Mouse (Mus musculus): ENCODE results near the gene Dio1.
A peak's percentile ranks its signal among the peaks of the same experiment; 100 is the strongest.

Gene Dio1

GRCm38 (mm10) chr4:107300902-107301555, 5.9 kb downstream of the Dio1 start:
- DNase-seq (ENCODE audit: extremely low spot score, low read depth, low spot score), result no peak

- DNase-seq (ENCODE audit: extremely low spot score, low read depth, low spot score), result no peak
Observed at GRCm38 (mm10) chr4:107300371-107300770, 6.6 kb downstream of the Dio1 start.

GRCm38 (mm10) chr4:107299779-107300340, 7.1 kb downstream of the Dio1 start:
- DNase-seq (ENCODE audit: extremely low spot score, low read depth, low spot score), result no peak

- DNase-seq (ENCODE audit: extremely low spot score, low read depth, low spot score), result no peak
Observed at GRCm38 (mm10) chr4:107298071-107298606, 8.8 kb downstream of the Dio1 start.

GRCm38 (mm10) chr4:107292273-107292662, 14.7 kb downstream of the Dio1 start:
- no peak for DNase-seq (ENCODE audit: extremely low spot score, low read depth, low spot score)

- DNase-seq (ENCODE audit: extremely low spot score, low read depth, low spot score), result no peak
Observed at GRCm38 (mm10) chr4:107291611-107292272, 15.2 kb downstream of the Dio1 start.

GRCm38 (mm10) chr4:107287517-107287916, 19.5 kb downstream of the Dio1 start:
- no peak for DNase-seq (ENCODE audit: extremely low spot score, low read depth, low spot score)

- no peak for DNase-seq (ENCODE audit: extremely low spot score, low read depth, low spot score)
Observed at GRCm38 (mm10) chr4:107286386-107286785, 20.6 kb downstream of the Dio1 start.

- DNase-seq (ENCODE audit: extremely low spot score, low read depth, low spot score), result no peak
Observed at GRCm38 (mm10) chr4:107285446-107286200, 21.3 kb downstream of the Dio1 start.

GRCm38 (mm10) chr4:107280843-107281475, 26.0 kb downstream of the Dio1 start:
- DNase-seq (ENCODE audit: extremely low spot score, low read depth, low spot score), result no peak

- DNase-seq (ENCODE audit: extremely low spot score, low read depth, low spot score), result no peak
Observed at GRCm38 (mm10) chr4:107278188-107278707, 28.7 kb downstream of the Dio1 start.

GRCm38 (mm10) chr4:107274511-107274910, 32.5 kb downstream of the Dio1 start:
- DNase-seq (ENCODE audit: extremely low spot score, low read depth, low spot score), result no peak

- DNase-seq (ENCODE audit: extremely low spot score, low read depth, low spot score), result no peak
Observed at GRCm38 (mm10) chr4:107273683-107274082, 33.3 kb downstream of the Dio1 start.

GRCm38 (mm10) chr4:107260001-107260400, 47.0 kb downstream of the Dio1 start:
- no peak for DNase-seq (ENCODE audit: extremely low spot score, low read depth, low spot score)

- DNase-seq (ENCODE audit: extremely low spot score, low read depth, low spot score), result no peak
Observed at GRCm38 (mm10) chr4:107254414-107254813, 52.6 kb downstream of the Dio1 start.

- peak; percentile 72 for DNase-seq (ENCODE audit: extremely low spot score, low read depth, low spot score)
Observed at GRCm38 (mm10) chr4:107253125-107254091, 53.6 kb downstream of the Dio1 start, which contains the start of the genes Lrrc42 and Hspb11. Gene Lrrc42, minus strand, starts transcription at chr4:107253532. Gene Hspb11, plus strand, starts transcription at chr4:107253593.

- no peak for DNase-seq (ENCODE audit: extremely low spot score, low read depth, low spot score)
Observed at GRCm38 (mm10) chr4:107252522-107252921, 54.4 kb downstream of the Dio1 start.

GRCm38 (mm10) chr4:107250494-107250893, 56.5 kb downstream of the Dio1 start:
- DNase-seq (ENCODE audit: extremely low spot score, low read depth, low spot score), result no peak

- no peak for DNase-seq (ENCODE audit: extremely low spot score, low read depth, low spot score)
Observed at GRCm38 (mm10) chr4:107249471-107249870, 57.5 kb downstream of the Dio1 start.

All from hindlimb bud, embryonic 11.5 days (tissue).